Mouse (Mus musculus): ENCODE measurements around the gene Idi1.
"Not testable (repeated sequence)": the region's sequence is repeated elsewhere in the genome, so short reads cannot be mapped to it uniquely, and the experiment has no call there.

Idi1 gene

DNA sequence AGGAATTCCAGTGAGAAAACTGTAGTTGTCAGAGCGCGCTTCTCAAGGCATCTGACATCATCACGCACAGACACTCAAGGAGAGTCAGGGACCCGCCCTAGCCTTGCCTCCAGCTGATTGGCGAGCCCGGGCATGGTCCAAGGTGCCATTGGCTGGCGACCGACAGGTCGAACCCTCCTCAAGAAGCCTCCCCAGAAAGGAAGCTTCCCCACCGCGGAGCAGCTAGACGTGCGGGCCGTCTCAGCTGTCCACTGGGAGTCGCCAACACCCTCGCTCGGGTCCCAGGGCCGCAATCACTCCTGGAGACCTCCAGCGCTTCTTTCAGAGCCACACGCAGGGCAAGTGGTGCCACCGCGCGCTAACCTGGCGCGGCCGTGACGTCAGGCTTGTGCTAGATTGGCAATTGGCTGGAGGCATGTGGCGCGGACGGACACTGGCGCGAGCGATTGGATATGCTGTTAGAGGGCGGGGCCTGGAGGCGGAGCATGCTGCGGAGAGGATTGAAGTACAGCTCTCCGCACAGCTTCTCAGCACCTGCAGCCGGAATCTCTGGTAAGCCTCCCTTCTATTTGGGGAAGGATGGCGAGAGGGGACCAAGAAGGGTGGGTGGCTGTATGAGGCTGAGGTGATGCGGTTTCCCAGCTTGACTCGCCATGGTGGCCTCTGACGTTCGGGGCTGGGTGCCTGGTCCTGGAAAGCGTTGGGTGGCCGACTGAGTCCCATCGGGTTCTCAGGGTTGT, at the start of gene Idi1:
Gene Idi1, plus strand, starts transcription at position 57 of the 740 bp plus-strand sequence.
- DNase-seq = peak; percentile 94 to 96

DNA sequence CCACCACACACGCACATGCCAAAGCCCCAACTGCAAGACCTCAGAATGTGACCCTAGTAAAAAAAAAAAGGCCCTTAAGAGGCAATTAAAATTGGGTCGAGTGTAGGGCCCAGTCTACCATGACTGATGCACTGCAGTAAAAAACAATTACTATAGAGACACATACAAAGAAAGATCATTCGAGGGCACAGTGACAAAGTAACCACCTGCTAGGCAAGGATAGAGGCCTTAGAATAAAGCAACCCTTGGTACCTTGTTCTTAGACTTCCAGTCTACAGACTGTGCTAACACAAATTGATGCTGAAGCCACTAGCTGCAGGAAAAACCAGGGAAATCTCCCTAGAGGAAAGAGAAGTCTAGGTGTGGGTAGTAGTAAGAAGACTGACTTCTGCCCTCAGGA, 46.9 kb upstream of the Idi1 start:
- DNase-seq = no peak

DNA sequence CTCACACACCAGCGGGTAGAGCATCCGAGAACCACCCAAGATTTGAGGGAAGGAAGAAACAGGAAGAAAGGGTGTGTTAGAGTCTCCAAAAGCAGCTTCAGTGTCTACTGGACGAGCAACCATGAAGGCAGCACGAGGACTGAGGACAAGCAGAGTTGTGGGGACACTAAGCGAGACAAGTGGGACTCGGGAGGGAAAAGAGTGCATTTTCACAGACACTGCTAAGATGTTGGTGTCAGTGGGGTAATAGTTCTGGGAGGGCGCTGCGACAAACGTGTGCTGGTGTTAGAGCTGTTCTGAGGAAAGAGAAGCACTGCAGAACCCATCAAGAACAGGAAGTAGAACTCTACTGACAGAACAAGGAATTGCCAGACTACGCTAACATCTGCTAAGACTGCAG, 46.2 kb upstream of the Idi1 start:
- no peak for DNase-seq

DNA sequence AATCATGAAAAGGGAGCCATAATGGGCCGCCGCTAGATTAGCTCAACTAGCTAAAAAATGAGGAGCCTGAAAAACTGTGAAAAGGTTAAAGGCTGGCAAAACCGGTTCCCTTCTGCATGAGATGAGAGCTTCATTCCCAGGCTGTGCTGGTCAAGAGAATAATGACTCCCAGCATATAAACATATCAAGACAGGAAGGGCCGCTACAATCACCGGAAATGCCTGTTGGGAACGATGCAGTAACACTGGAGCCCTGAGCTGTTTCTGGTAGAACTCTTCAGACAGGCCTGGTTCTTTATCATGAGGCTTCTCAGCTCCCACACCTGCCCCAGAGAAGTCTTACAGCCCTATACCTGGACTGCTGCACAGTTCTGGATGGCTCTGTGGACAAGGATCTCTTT, 45.4 kb upstream of the Idi1 start:
- DNase-seq = no peak

- no peak for DNase-seq
Measured at GRCm38 (mm10) chr13:8840941-8841340, 44.4 kb upstream of the Idi1 start.

GRCm38 (mm10) chr13:8841846-8842245, 43.5 kb upstream of the Idi1 start:
- DNase-seq = not testable (repeated sequence)

DNA sequence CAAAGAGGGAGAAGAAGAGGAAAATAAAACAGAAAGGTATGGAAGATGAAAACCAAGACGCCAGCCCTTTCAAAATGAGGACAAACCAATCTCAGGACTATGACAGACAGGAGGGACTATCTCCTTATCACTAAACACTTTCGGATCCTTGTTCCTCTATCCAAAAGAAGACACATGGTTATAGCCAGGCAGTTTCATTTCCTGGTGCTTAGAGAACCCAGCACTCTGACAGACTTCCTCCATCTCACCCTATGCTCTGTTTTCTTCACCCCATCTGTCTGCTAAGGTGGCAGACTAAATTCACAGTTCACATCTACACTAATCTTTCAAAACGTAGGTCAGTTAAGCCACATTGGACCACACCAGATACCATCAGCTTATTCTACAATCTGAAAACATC, 43.0 kb upstream of the Idi1 start:
- no peak for DNase-seq

DNA sequence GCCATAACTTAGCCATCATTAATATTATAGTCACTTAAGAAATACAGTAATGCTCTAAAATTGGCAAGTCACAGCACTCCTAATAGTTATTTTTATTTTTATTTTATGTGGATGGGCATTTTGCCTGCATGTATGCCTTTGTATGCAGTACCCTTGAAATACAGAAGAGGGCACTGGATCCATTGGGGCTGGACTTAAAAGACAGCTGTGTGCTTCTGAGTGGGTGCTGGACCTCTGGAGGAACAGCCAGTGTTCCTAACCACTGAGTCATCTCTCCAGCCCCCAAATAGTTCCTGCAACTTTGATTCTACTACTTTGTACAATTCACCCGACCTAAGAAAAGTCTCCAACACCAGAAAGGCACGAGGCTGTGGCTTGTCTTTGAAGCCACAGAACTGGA, 37.6 kb upstream of the Idi1 start:
- no peak for DNase-seq

DNA sequence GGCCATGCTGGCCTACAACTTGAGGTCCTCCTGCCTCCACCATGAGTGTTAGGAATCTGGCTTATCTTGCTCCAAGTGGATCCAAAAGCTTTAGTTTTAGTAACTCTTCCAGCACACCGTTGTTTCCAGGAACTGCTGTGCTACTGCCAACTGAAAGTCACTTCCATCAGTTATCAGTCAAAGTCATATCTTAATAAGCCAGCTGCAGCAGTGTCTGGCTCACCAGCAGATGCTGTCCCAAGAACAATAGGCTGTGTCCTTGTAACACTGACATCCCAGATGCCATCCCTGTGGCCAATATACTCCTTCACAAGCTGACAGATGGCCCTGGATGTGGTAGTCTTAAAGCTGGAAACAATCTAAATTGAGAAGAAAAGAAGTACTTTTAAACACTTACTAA, 36.0 kb upstream of the Idi1 start:
- DNase-seq = no peak

DNA sequence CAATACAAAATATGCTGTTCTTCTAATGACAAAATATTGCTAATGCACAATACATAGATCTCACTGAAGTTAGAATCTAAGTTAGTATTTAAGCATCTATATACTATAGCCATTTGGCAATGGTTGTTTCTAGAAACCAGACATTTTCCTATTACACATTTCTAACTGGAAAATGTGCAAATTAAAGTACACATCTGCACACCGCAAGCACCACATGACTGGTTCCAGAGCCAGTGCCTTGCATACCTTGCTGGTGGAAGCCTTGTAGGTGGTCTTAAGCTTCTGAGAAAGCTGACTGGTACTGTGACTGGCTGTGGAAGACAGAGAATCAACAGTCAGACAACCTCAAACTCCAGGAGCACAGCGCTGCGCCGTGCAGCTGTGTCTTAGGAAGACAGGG, 31.9 kb upstream of the Idi1 start:
- DNase-seq = no peak

- DNase-seq = no peak
Measured at GRCm38 (mm10) chr13:8854769-8855168, 30.5 kb upstream of the Idi1 start.

GRCm38 (mm10) chr13:8858453-8858852, 26.8 kb upstream of the Idi1 start:
- no peak for DNase-seq

GRCm38 (mm10) chr13:8860861-8861260, 24.4 kb upstream of the Idi1 start:
- no peak for DNase-seq

DNA sequence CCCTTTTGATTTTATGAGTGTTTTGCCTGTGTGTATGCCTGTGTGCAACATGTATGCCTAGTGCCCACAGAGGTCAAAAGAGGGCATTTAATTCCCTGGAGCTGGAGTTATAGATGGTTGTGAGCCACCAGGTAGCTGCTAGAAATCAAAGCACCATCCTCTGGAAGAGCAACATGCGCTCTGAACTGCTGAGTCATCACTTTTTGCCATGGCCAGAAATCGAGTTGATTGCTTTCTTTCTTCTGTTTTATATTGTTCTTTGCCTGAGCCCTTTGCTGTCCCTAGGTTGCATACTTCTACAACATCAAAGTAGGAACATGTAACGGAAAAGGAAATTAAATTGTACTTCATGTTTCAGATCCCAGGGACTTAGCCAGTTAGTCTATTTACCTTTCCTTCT, 20.3 kb upstream of the Idi1 start:
- no peak for DNase-seq

- DNase-seq = no peak
Measured at GRCm38 (mm10) chr13:8866612-8867011, 18.7 kb upstream of the Idi1 start.

DNA sequence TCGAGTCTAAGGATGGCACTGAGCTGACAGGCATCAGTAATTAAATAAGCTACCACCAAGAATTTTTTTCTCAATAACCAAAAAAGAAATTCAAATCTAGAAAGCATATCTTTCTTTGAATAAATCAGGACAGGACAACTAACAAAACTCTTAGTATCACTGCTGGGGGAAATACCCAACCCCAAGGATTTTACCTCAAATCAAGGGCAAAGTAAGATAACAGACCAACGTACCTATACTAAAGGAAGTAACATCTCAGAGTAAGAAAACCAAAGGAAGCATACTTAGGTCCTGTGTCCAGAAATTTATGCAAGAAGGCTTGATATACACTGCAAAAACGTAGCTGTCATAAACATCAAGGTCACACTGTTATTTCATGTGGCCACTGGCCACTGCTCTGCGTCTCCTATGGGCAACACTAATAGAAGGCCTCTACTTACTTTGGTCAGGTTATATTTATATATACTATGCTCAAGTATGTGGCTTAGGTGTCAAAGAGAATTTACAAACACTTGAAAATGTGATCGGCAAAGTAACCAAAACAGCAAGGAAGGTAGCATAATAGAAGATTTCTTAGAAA, 15.6 kb upstream of the Idi1 start:
- no peak for DNase-seq

DNA sequence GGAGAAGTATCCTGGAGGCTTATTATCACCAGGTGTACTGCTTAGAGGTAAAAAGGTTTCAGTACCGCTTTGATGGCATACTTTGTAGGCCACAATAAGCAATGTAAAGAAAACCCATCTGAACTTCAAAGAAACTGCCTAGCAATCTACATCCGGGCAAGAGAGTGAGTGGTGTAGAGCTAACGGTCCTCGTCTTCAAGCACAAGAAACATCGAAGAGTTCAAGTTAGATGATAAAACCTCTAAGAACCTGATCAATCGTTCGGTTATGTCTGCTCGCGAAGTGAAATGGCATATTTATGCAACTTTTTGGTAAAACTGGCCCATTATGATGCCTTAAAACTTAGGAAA, 15.2 kb upstream of the Idi1 start:
- no peak for DNase-seq

- peak; percentile 72 to 83 for DNase-seq
Measured at GRCm38 (mm10) chr13:8870510-8871313, 14.6 kb upstream of the Idi1 start.

GRCm38 (mm10) chr13:8871314-8871962, 13.9 kb upstream of the Idi1 start, which contains the start of gene Wdr37:
TSS of gene Wdr37 (minus strand) at chr13:8871909.
- no peak for DNase-seq

- DNase-seq = no peak
Measured at GRCm38 (mm10) chr13:8873776-8874175, 11.5 kb upstream of the Idi1 start.

DNA sequence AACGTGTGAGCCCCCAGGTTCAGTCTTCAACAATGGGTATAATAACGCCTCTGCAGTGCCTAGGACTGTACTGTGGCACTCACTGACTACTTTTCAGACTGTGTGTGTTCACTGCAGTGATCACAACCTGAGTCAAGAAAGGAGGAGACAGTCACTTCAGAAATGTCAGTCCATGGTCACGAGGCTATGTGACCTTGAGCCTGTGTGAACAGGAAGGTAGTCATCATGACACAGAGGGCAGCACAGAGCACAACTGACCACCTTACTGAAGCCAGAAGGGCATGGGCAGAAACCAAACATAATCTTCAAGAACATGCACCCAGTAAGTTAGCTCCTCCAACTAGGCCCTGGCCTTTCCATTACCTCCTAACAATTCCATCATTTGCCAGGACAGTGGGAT, 3.7 kb upstream of the Idi1 start:
- DNase-seq = no peak

- DNase-seq = not testable (repeated sequence)
Measured at GRCm38 (mm10) chr13:8883870-8884269, 1.4 kb upstream of the Idi1 start.

DNA sequence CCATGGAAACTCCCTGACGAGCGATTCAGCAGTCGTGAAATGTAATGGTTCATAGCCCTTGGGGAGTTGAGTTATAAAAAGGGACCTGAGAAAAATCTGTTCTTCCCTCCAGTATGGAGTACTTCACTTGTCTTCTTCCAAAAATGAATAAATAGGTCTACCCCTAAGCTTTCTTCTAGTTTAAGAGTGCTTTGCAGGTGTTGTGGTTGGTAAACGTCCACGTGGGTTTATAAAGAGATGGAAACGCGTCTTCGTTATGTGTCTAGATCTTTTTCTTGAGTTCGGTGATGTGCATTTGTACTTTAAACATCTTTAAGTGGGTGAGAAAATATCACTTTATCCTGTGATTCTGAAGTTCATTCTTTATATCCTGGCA, 872 bp downstream of the Idi1 start:
- no peak for DNase-seq

DNA sequence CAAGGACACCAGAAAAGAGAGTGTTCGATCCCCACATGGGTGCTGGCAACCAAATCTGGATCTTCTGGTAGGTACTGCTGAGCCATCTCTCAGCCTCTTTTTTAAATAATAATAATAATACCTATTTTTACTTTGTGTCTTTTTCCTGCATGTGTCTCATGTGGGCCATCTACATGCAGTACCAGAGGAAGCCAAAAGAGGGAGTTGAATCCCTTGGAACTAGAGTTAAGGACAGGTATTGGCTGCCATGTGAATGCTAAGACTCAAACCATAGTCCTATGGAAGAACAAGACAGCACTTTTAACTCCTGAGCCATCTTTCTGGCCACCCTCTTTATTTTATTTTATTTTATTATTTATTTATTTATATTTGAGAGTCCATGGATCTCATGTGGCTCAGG, 3.3 kb downstream of the Idi1 start:
- DNase-seq = no peak
